Mouse (Mus musculus) CH12.LX (cell line): ENCODE data around the gene Bcl11a.

Experiments
- CTCF ChIP-seq, 2 experiments: IDR thresholded peaks in 1 of 2; conservative IDR thresholded peaks in 1 of 2; 2 replicates each; pipeline ENCODE4 v1.5.1; 2011 to 2012; ENCODE audit warnings: low read depth in 2 of 2, low read length in 2 of 2, improper control_type of control experiment in 1 of 2, inconsistent platforms in 1 of 2, mild to moderate bottlenecking in 1 of 2, moderate library complexity in 1 of 2
- E2F4 ChIP-seq: IDR thresholded peaks from 2 replicates; pipeline ENCODE4 v1.6.1; 2011; ENCODE audit warnings: low read depth, low read length, improper control_type of control experiment; ENCODE audit not compliant: insufficient replicate concordance
- EP300 ChIP-seq: IDR thresholded peaks from 2 replicates; pipeline ENCODE4 v1.6.1; 2011; ENCODE audit warnings: low read length, improper control_type of control experiment
- KAT2A ChIP-seq: IDR thresholded peaks from 2 replicates; pipeline ENCODE4 v1.6.1; 2012; ENCODE audit warnings: low read length, improper control_type of control experiment, inconsistent platforms; ENCODE audit not compliant: insufficient replicate concordance
- MAFK ChIP-seq: IDR thresholded peaks from 2 replicates; pipeline ENCODE4 v1.6.1; 2011; ENCODE audit warnings: low read length, improper control_type of control experiment; ENCODE audit not compliant: insufficient replicate concordance
- MEF2A ChIP-seq: IDR thresholded peaks from 2 replicates; pipeline ENCODE4 v1.6.1; 2014; ENCODE audit warnings: low read depth, mild to moderate bottlenecking, inconsistent platforms, low read length, improper control_type of control experiment, borderline replicate concordance
- MXI1 ChIP-seq: IDR thresholded peaks from 2 replicates; pipeline ENCODE4 v1.6.1; 2011; ENCODE audit warnings: mild to moderate bottlenecking, low read depth, low read length, improper control_type of control experiment
- NELFE ChIP-seq: IDR thresholded peaks from 2 replicates; pipeline ENCODE4 v1.6.1; 2011; ENCODE audit warnings: low read depth, low read length, improper control_type of control experiment
- POLR2A ChIP-seq: IDR thresholded peaks from 2 replicates; pipeline ENCODE4 v1.6.1; 2011; ENCODE audit warnings: low read depth, mild to moderate bottlenecking, improper control_type of control experiment, low read length
- SMC3 ChIP-seq: IDR thresholded peaks from 2 replicates; pipeline ENCODE4 v1.6.1; 2011; ENCODE audit warnings: low read depth, low read length, improper control_type of control experiment
- USF1 ChIP-seq: IDR thresholded peaks from 2 replicates; pipeline ENCODE4 v1.6.1; 2014; ENCODE audit warnings: low read depth, mild to moderate bottlenecking, inconsistent platforms, low read length, improper control_type of control experiment
- ZNF384 ChIP-seq: IDR thresholded peaks from 2 replicates; pipeline ENCODE4 v1.6.1; 2012; ENCODE audit warnings: low read depth, low read length, improper control_type of control experiment, inconsistent platforms

- TF ChIP-seq POLR2A (no peak), MXI1 (no peak), MAFK (no peak), MEF2A (no peak), KAT2A (no peak), SMC3 (no peak), EP300 (no peak), USF1 (no peak), ZNF384 (no peak), CTCF (conservative IDR thresholded peaks at IDR 0.05 in 1 of 2, IDR thresholded peaks at IDR 0.05 in 1 of 2; ENCODE audit: low read depth in 2 of 2, low read length in 2 of 2) (no peak), E2F4 (no peak), NELFE (no peak)
Measured at GRCm38 (mm10) chr11:24162056-24162455, 84.2 kb downstream of the Bcl11a start.
